Comparison of ENCODE assay signal across 15 mouse cellular contexts in genomic region chr4:32562319-32563115, GRCm38 (mm10). TPM values are rescaled to one million over a fixed set of nuclear protein-coding genes. Genes with fewer than 3 reads are reported as not detected.
DNase-seq lines count a peak whose midpoint lies in the region; ATAC-seq lines count a peak whose summit lies in the region.
"Had no signal": no experiment of that assay in that cellular context is flagged by ENCODE, and none has a peak within 500 bp of the region (broad histone marks: within the 10 kb centered on the region; RNA-seq: fewer than 3 reads in every experiment).

No protein-coding gene starts in this region.

- H3K4me2 ChIP-seq in heart, embryonic 11.5 days = no peak overlapping the region
- H3K4me2 ChIP-seq in hindbrain, embryonic 15.5 days = no peak overlapping the region
- H3K4me2 ChIP-seq: embryonic facial prominence, embryonic 12.5 days; kidney, embryonic 15.5 days had no signal

- peaks cover 19% of the 10 kb centered on the region for H3K4me1 ChIP-seq in heart, embryonic 10.5 days
- peaks cover 12% of the 10 kb centered on the region for H3K4me1 ChIP-seq in heart, embryonic 11.5 days (ENCODE audit: control insufficient read depth, insufficient read depth, low read length)
- peaks cover 16% of the 10 kb centered on the region for H3K4me1 ChIP-seq in hindbrain, embryonic 15.5 days (replicated peaks)

- ATAC-seq in heart, embryonic 11.5 days (replicated peaks; ENCODE audit: insufficient number of reproducible peaks, low FRiP score, low TSS enrichment) = no peak
- peak; percentile 27; the same call in 1 of the 2 replicates for ATAC-seq in hindbrain, embryonic 15.5 days (ENCODE audit: low FRiP score, low read depth)

- H3K27ac ChIP-seq in heart, embryonic 10.5 days = 0 out of 2 replicates have a peak overlapping the region, but pooled peaks have one; percentile 29
- no peak overlapping the region for H3K27ac ChIP-seq in heart, embryonic 11.5 days (ENCODE audit: low read depth, low read length)
- H3K27ac ChIP-seq in hindbrain, embryonic 15.5 days (replicated peaks) = peak overlapping the region; percentile 77; the same call in 1 of the 2 replicates
- H3K27ac ChIP-seq: embryonic facial prominence, embryonic 12.5 days had no signal

- DNase-seq in heart, embryonic 10.5 days (ENCODE audit: low spot score) = no peak
- peak; percentile 10 for DNase-seq in thymus, postnatal 14 days
- no peak for DNase-seq in thymus, postnatal 25 days
- no peak for DNase-seq in frontal cortex, postnatal 25 days (ENCODE audit: low spot score in 2 of 2)
- DNase-seq in spleen, postnatal 36 days (ENCODE audit: low spot score in 2 of 2) = no peak
- no peak for DNase-seq in left cerebral cortex, postnatal 14 days (ENCODE audit: low spot score in 2 of 2)
- DNase-seq: lung, adult 2 months had no signal

- H3K9ac ChIP-seq in heart, embryonic 11.5 days (ENCODE audit: low read depth, low read length) = no peak overlapping the region
- H3K9ac ChIP-seq in hindbrain, embryonic 15.5 days = no peak overlapping the region
- H3K9ac ChIP-seq: embryonic facial prominence, embryonic 12.5 days; kidney, embryonic 15.5 days had no signal

- H3K4me3 ChIP-seq in heart, embryonic 10.5 days = no peak overlapping the region
- no peak overlapping the region for H3K4me3 ChIP-seq in heart, embryonic 11.5 days (ENCODE audit: low read depth, low read length)
- no peak overlapping the region for H3K4me3 ChIP-seq in hindbrain, embryonic 15.5 days
- H3K4me3 ChIP-seq: embryonic facial prominence, embryonic 12.5 days; kidney, embryonic 15.5 days had no signal

- intact Hi-C loops in left cerebral cortex, postnatal 14 days (cut with DNase I) = loop anchor here (5.0 kb wide), 1 partner anchor 325 kb away; the partner anchor contains the start of gene Bach2

- WGBS in heart, embryonic 10.5 days = 93% methylated on average over 35 of the region's 35 CpGs
- 92% methylated on average over 35 of the region's 35 CpGs for WGBS in heart, embryonic 11.5 days (ENCODE audit: insufficient replicate concordance)
- 92% methylated on average over 35 of the region's 35 CpGs for WGBS in hindbrain, embryonic 15.5 days

- no peaks in the 10 kb centered on the region for H3K27me3 ChIP-seq in heart, embryonic 10.5 days (ENCODE audit: insufficient read depth, poor library complexity, severe bottlenecking)
- H3K27me3 ChIP-seq in heart, embryonic 11.5 days (ENCODE audit: control insufficient read depth, insufficient read depth, low read length) = no peaks in the 10 kb centered on the region
- H3K27me3 ChIP-seq in hindbrain, embryonic 15.5 days = no peaks in the 10 kb centered on the region
- H3K27me3 ChIP-seq: embryonic facial prominence, embryonic 12.5 days; kidney, embryonic 15.5 days had no signal

- H3K36me3 ChIP-seq in heart, embryonic 10.5 days = peaks cover 24% of the 10 kb centered on the region
- 0 out of 2 replicates have a peak, but pooled peaks cover 7% of the 10 kb centered on the region for H3K36me3 ChIP-seq in heart, embryonic 11.5 days (ENCODE audit: control insufficient read depth, insufficient read depth, low read length)
- peaks cover 21% of the 10 kb centered on the region; the same call in 1 of the 2 replicates for H3K36me3 ChIP-seq in hindbrain, embryonic 15.5 days

- no peaks in the 10 kb centered on the region for H3K9me3 ChIP-seq in heart, embryonic 10.5 days
- no peaks in the 10 kb centered on the region for H3K9me3 ChIP-seq in heart, embryonic 11.5 days (replicated peaks; ENCODE audit: control insufficient read depth, low read length)
- H3K9me3 ChIP-seq in hindbrain, embryonic 15.5 days = no peaks in the 10 kb centered on the region
- H3K9me3 ChIP-seq: embryonic facial prominence, embryonic 12.5 days; kidney, embryonic 15.5 days had no signal

RNA-seq across cellular contexts. Expression of gene Gja10, which starts 40.0 kb away (rescaled TPM):
- polyA plus RNA-seq in heart, embryonic 10.5 days (2016; fragmentation: Nextera tagmentation; extraction: Ambion mirVana) = 0.09 TPM in 1 of 2 replicates, not detected in the other
- not detected in 2 replicates for polyA plus RNA-seq in heart, embryonic 11.5 days (2014; fragmentation: Nextera tagmentation; extraction: Ambion mirVana)
- 0.21 TPM in 1 of 2 replicates, not detected in the other for polyA plus RNA-seq in hindbrain, embryonic 15.5 days (2015; fragmentation: Nextera tagmentation; extraction: Ambion mirVana)
- not detected for total RNA-seq in left cerebral cortex, postnatal 14 days (2021)
- total RNA-seq: gastrocnemius, adult 18-20 months; left cerebral cortex, adult 18-20 months had no signal
- polyA plus RNA-seq: heart, postnatal 0 days; kidney, embryonic 15.5 days; lung, adult 2 months; stomach, embryonic 16.5 days had no signal

RNA-seq across cellular contexts. Expression of gene Casp8ap2, which starts 52.7 kb away (rescaled TPM):
- 39.5 and 48.7 TPM in 2 replicates for polyA plus RNA-seq in heart, embryonic 10.5 days (2016; fragmentation: Nextera tagmentation; extraction: Ambion mirVana)
- 30.0 and 42.0 TPM in 2 replicates for polyA plus RNA-seq in heart, embryonic 11.5 days (2014; fragmentation: Nextera tagmentation; extraction: Ambion mirVana)
- polyA plus RNA-seq in hindbrain, embryonic 15.5 days (2015; fragmentation: Nextera tagmentation; extraction: Ambion mirVana) = 44.1 and 44.2 TPM in 2 replicates
- total RNA-seq in left cerebral cortex, postnatal 14 days (2021) = 1 to 10 TPM; 8.4 to 8.6 TPM
